Mouse (Mus musculus) liver, postnatal 0 days (tissue): ENCODE results near the gene Tprg.

Experiments
- CTCF ChIP-seq: sonication (generic); IDR thresholded peaks from 2 replicates; pipeline ENCODE4 v1.5.1; 2016; ENCODE audit warnings: antibody characterized with exemption, low read depth
- EP300 ChIP-seq: IDR thresholded peaks from 2 replicates; pipeline ENCODE4 v1.6.1; 2016; ENCODE audit warnings: antibody characterized with exemption, low read depth, mild to moderate bottlenecking

- TF ChIP-seq EP300, result no peak
- TF ChIP-seq CTCF, result no peak
Measured at GRCm38 (mm10) chr16:25408032-25408431, 121.4 kb downstream of the Tprg start.
